Mouse (Mus musculus) heart, postnatal 0 days (tissue): ENCODE results near the gene Plin5. TPM values are rescaled to one million over a fixed set of nuclear protein-coding genes. Genes with fewer than 3 reads are reported as not detected.

Experiments used
- ATAC-seq: fragments of 200-750 bp; cut with Nextera tagmentation; 2 replicates; pipeline ENCODE4 v1.8.0; 2017; ENCODE audit warnings: low read depth, moderate number of reproducible peaks, moderate library complexity; ENCODE audit not compliant: insufficient read depth
- DNase-seq: peaks from one replicate; pipeline ENCODE4 v3.0.0-alpha.2; 2016; ENCODE audit warnings: low spot score
- H3K27ac ChIP-seq: fragments of 300-500 bp; sonication (generic); 2 replicates; pipeline ENCODE4 v1.5.1; 2014; ENCODE audit warnings: low read depth, mild to moderate bottlenecking
- H3K27me3 ChIP-seq: fragments of 300-500 bp; sonication (generic); 2 replicates; pipeline ENCODE4 v1.6.1; 2014; ENCODE audit warnings: low read length, mixed read lengths; ENCODE audit not compliant: control insufficient read depth, insufficient read depth
- H3K36me3 ChIP-seq: fragments of 300-500 bp; sonication (generic); replicated peaks from 2 replicates; pipeline ENCODE4 v1.6.1; 2014; ENCODE audit warnings: low read length, mixed read lengths; ENCODE audit not compliant: control insufficient read depth, insufficient read depth
- H3K4me1 ChIP-seq: fragments of 300-500 bp; sonication (generic); 2 replicates; pipeline ENCODE4 v1.6.1; 2014; ENCODE audit warnings: antibody characterized with exemption; ENCODE audit not compliant: control insufficient read depth, insufficient read depth
- H3K4me2 ChIP-seq: fragments of 300-500 bp; sonication (generic); 2 replicates; pipeline ENCODE4 v1.6.1; 2014; ENCODE audit warnings: low read depth, mild to moderate bottlenecking, low read length, moderate library complexity
- H3K4me3 ChIP-seq: fragments of 300-500 bp; sonication (generic); 2 replicates; pipeline ENCODE4 v1.5.1; 2014; ENCODE audit warnings: low read depth, low read length
- H3K9ac ChIP-seq: fragments of 300-500 bp; sonication (generic); replicated peaks from 2 replicates; pipeline ENCODE4 v1.6.1; 2014; ENCODE audit warnings: low read depth, low read length, mixed read lengths
- H3K9me3 ChIP-seq: fragments of 300-500 bp; sonication (generic); replicated peaks from 2 replicates; pipeline ENCODE4 v1.6.1; 2016; ENCODE audit warnings: low read length; ENCODE audit not compliant: control insufficient read depth
- CTCF ChIP-seq: IDR thresholded peaks from 2 replicates; pipeline ENCODE4 v1.5.1; 2016; ENCODE audit warnings: antibody characterized with exemption, control low read depth, low read depth
- EP300 ChIP-seq: IDR thresholded peaks from 2 replicates; pipeline ENCODE4 v1.6.1; 2016; ENCODE audit warnings: antibody characterized with exemption, low read depth
- WGBS: fragments of 180-500 bp; shearing (Covaris S2); extraction: QIAGEN DNeasy Blood & Tissue Kit; methylation state at CpG from one replicate; pipeline ENCODE4 v1.1.7; 2014; 5-methylcytosine and 5-hydroxymethylcytosine counted together
- polyA plus RNA-seq: library from polyadenylated mRNA; unstranded; fragments of >200 nt; fragmentation: Nextera tagmentation; extraction: Ambion mirVana; gene quantifications from 2 replicates; pipeline ENCODE4 v1.2.1, GENCODE M21; 2015
- total RNA-seq: library from RNA; depleted of rRNA; stranded (reverse); fragments of >200 nt; gene quantifications from 2 replicates; pipeline ENCODE4 v1.2.3, GENCODE M21; 2014; ENCODE audit warnings: low replicate concordance

The Plin5 gene
- total and polyA plus RNA-seq, 2 experiments from 2014 or later, result 55.7 to 58.8 TPM

DNA sequence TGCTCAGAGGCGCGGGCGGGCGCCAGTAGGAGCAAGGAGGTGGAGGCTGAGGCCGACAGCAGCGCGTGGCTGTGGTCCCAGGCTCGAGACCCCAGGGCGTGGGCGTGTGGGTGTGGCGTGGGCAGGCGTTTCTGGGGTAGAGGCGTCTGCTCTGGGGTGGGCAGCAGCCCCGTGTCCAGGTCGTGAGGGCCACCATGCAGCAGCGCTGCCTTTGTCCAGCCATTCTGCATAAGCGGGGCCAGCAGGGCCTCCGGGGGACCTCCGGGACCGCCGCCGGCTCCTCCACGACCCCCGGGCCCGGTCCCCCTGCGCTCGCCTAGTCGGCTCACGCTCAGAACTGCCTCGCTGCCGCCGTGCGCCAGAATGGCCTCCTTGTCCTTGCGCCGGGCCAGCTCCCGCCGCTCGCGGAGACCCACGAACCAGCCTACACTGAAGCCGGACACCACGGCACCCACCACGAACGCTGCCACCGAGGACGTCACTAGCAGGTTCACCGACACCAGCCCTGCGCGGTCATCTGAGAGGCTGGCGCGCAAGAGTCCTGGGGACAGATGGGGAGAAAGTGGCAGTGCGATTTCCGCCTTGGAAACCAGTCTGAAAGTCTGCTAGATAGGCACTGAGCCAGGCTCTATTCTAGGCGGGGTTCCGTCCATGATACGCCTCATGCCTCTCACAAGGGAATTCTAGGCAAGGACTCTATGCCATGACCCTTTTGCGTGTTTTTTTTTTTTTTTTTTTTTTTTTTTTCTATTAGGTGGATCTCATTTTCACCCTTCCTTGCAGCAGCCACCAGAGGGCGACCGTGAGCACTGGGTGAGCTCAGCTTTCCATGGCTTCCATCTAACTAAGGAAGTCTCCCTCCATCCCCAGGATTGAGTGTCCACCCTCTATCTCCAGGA lies 7.2 kb upstream of the Plin5 start:
- peak; percentile 33 for ATAC-seq
- Histone ChIP-seq H3K9me3 (peaks cover 8% of the 10 kb centered on the region), H3K4me1 (0 out of 2 replicates have a peak, but pooled peaks cover 8% of the 10 kb centered on the region), H3K4me3 (peak overlapping the region; percentile 47), H3K27ac (no peak overlapping the region; the same call in 1 of the 2 replicates), H3K9ac (peak overlapping the region; percentile 48), H3K36me3 (no peaks in the 10 kb centered on the region), H3K4me2 (peak overlapping the region; percentile 64), H3K27me3 (peaks cover 14% of the 10 kb centered on the region)
- TF ChIP-seq CTCF, result peak; percentile 66
- no peak for TF ChIP-seq EP300
- DNase-seq, result peak; percentile 55
- 19% methylated on average over 54 of the region's 59 CpGs for WGBS

DNA sequence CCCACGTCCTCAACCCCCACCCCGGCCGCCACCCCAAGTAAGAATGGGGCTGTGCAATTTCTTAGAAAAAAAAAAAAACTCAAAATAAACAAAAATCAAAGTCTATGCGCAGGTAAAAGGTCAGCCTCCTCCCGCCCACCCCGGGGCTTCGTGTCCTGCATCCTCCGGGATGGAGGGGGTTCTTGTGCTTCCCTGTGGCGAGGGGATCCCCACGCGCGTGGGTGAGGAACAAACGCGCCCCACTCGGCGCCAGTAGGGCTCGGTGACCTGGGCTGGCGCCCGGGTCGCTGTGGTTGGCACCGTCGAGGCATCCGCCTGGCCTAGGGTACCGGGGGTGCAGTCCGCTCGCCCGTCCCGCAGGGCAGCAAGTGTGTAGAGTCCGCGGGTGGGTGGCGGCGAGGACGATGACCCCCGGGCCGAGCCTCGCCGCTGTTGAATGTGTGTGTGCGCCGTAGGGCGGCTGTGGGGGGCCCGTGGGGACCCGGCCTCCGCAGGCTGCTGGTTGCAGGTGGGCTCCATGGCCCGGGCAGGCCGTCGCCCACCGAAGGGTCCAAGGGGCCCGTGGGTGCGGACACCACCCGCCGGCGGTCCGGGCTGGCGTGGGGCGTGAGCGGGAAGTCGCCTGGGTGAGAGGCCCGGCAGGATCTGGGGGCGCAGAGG lies 6.4 kb upstream of the Plin5 start:
- no peak overlapping the region for H3K27ac ChIP-seq
- WGBS, result 51% methylated on average over 58 of the region's 59 CpGs
- H3K27me3 ChIP-seq, result peaks cover 14% of the 10 kb centered on the region
- TF ChIP-seq EP300 (no peak), CTCF (no peak)
- peak overlapping the region; percentile 64 for H3K4me2 ChIP-seq
- H3K4me3 ChIP-seq, result peak overlapping the region; percentile 47
- no peaks in the 10 kb centered on the region for H3K36me3 ChIP-seq
- H3K9me3 ChIP-seq, result peaks cover 8% of the 10 kb centered on the region
- H3K4me1 ChIP-seq, result 0 out of 2 replicates have a peak, but pooled peaks cover 8% of the 10 kb centered on the region
- peak overlapping the region; percentile 48 for H3K9ac ChIP-seq
- no peak for DNase-seq
- ATAC-seq, result no peak

DNA sequence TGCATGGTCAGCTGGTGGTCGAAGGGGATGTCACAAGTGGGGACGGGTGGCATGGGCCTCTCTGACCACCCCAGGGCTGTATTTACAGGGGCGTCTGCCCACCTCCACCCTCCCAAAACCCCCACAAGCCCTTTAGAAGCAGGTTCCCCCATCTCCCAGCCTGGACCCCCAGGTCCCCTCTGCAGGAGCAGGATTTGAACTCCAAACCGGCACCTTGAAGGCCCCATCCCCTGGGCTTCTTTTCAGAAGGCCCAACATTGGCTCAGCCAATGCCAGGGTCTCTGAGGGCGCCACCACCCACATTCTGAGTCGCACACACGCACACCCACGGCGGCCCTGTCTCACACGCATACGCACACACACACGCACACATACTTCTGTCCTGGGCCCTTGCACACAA lies 5.8 kb upstream of the Plin5 start:
- no peak overlapping the region for H3K4me2 ChIP-seq

DNA sequence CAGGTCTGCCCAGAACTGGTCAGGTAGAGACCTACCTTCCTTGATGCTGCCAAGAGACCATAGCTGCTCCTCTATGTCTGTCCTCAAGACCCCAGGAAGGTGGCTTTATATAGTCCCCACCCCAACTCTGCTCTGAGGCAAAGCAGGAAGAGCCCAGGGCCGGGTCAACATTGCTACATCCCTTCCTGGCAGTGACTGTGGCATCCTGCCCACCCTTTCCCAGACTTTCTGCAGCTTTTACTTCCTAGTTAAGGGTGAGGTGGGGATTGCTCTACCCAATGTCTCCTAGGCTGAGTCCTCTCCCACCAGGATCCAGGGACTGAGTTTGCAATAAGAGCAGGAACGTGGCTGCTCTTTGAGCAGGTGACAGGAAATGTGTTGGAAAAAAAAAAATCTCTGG lies 4.4 kb upstream of the Plin5 start, which contains the start of gene Lrg1:
TSS of gene Lrg1 (minus strand) at position 176 of the 400 bp plus-strand sequence.
- Histone ChIP-seq H3K9me3 (peaks cover 8% of the 10 kb centered on the region), H3K4me3 (no peak within 1 kb of the TSS), H3K36me3 (no peaks in the 10 kb centered on the region), H3K9ac (no peak within 1 kb of the TSS), H3K27ac (peak within 1 kb of the TSS; percentile 32; the same call in 1 of the 2 replicates), H3K4me1 (peaks cover 14% of the 10 kb centered on the region; the same call in 1 of the 2 replicates), H3K4me2 (peak within 1 kb of the TSS; percentile 61), H3K27me3 (peaks cover 14% of the 10 kb centered on the region)
- TF ChIP-seq EP300 (no peak), CTCF (no peak)
- WGBS, result 47% methylated on average over 2 of the region's 2 CpGs
- DNase-seq (no peak), ATAC-seq (no peak)

More for the DNA sequence above, 5.8 kb upstream of the Plin5 start:
- ATAC-seq (no peak), DNase-seq (no peak)
- Histone ChIP-seq H3K36me3 (no peaks in the 10 kb centered on the region), H3K27me3 (peaks cover 14% of the 10 kb centered on the region), H3K27ac (no peak overlapping the region), H3K9ac (no peak overlapping the region), H3K9me3 (peaks cover 8% of the 10 kb centered on the region), H3K4me1 (0 out of 2 replicates have a peak, but pooled peaks cover 8% of the 10 kb centered on the region), H3K4me3 (no peak overlapping the region)
- WGBS, result 88% methylated on average over 12 of the region's 12 CpGs
- no peak for TF ChIP-seq EP300
- TF ChIP-seq CTCF, result no peak

DNA sequence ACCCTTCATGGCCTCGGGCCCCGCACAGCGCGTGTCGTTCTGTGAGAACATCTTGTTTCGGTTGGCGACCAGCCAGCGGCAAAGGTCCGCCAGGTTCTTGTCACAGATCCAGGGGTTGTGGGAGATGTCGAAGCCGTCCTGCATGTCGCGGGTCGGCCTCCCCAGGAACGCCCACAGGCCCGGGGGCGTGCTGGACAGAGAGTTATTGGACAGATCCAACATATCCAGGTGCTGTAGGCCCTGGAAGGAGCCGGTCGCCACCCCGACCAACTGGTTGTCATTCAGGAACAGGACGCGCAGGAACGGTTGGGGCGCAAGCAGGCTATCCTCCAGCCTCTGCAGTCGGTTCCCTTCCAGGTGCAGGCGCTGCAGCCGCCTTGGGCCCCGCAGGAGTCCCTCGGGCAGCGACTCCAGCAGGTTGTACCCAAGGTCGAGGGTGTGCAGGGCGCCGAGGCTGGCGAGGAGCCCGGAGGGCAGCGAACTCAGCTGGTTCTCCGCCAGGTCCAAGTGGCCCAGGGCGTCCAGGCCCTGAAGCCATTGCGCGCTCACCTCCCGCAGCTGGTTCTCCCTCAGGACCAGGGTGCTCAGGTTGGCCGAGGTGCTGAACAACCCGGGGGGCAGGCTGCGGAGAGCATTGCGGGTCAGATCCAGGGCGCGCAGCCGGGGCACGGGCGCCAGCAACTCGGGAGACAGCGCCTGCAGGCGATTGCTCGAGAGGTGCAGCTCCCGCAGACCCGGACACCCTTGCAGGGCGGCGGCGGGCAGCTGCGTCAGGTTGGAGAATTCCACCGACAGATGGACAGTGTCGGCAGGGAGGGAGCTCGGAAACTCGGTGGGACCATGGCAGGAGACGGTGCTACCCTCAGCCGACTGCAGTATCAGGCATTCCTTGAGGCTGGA lies 2.8 kb upstream of the Plin5 start:
- peaks cover 15% of the 10 kb centered on the region; the same call in 1 of the 2 replicates for H3K4me1 ChIP-seq
- H3K9ac ChIP-seq, result peak overlapping the region; percentile 47
- ATAC-seq, result peak; percentile 31
- TF ChIP-seq EP300 (no peak), CTCF (no peak)
- H3K27ac ChIP-seq, result peak overlapping the region; percentile 32
- peak overlapping the region; percentile 61 for H3K4me2 ChIP-seq
- no peak for DNase-seq
- peaks cover 14% of the 10 kb centered on the region for H3K27me3 ChIP-seq
- H3K9me3 ChIP-seq, result peaks cover 8% of the 10 kb centered on the region
- peak overlapping the region; percentile 39 for H3K4me3 ChIP-seq
- 3% methylated on average over 66 of the region's 66 CpGs for WGBS
- H3K36me3 ChIP-seq, result no peaks in the 10 kb centered on the region
